Mouse (Mus musculus) spleen, adult 2 months (tissue): ENCODE data around the gene Cilp. TPM values are rescaled to one million over a fixed set of nuclear protein-coding genes. Genes with fewer than 3 reads are reported as not detected.

Source experiments
- DNase-seq, 2 experiments: peaks; one replicate each; pipeline versions ENCODE4 v3.0.0 to v3.0.0-alpha.2; 2012 to 2021; ENCODE audit warnings: low spot score in 2 of 2, low read depth in 1 of 2
- H3K27ac ChIP-seq: fragments of 200-500 bp; 2 replicates; pipeline ENCODE4 v1.5.1; 2012; ENCODE audit warnings: low read length, inconsistent platforms; ENCODE audit not compliant: insufficient read depth
- H3K27me3 ChIP-seq: fragments of 200-500 bp; 2 replicates; pipeline ENCODE4 v1.6.1; 2012; ENCODE audit warnings: mild to moderate bottlenecking, moderate library complexity, low read length, inconsistent platforms; ENCODE audit not compliant: control insufficient read depth, insufficient read depth
- H3K36me3 ChIP-seq: fragments of 200-500 bp; 2 replicates; pipeline ENCODE4 v1.6.1; 2012; ENCODE audit warnings: mild to moderate bottlenecking, low read length, inconsistent platforms; ENCODE audit not compliant: control insufficient read depth, insufficient read depth
- H3K4me1 ChIP-seq: fragments of 200-500 bp; 2 replicates; pipeline ENCODE4 v1.6.1; 2011; ENCODE audit warnings: inconsistent platforms; ENCODE audit not compliant: control insufficient read depth, insufficient read depth, insufficient read length
- H3K4me3 ChIP-seq: fragments of 200-500 bp; 2 replicates; pipeline ENCODE4 v1.5.1; 2011; ENCODE audit warnings: mild to moderate bottlenecking, inconsistent platforms; ENCODE audit not compliant: insufficient read depth, insufficient read length; ENCODE audit errors: extremely low read depth
- CTCF ChIP-seq: fragments of 200-500 bp; IDR thresholded peaks from 2 replicates; pipeline ENCODE4 v1.5.1; 2011; ENCODE audit warnings: mild to moderate bottlenecking, inconsistent platforms; ENCODE audit not compliant: insufficient read depth, insufficient read length, insufficient replicate concordance; ENCODE audit errors: extremely low read depth
- POLR2A ChIP-seq: fragments of 200-500 bp; IDR thresholded peaks from 2 replicates; pipeline ENCODE4 v1.6.1; 2011; ENCODE audit warnings: low read depth, low read length, inconsistent platforms
- WGBS: fragments of 180-500 bp; shearing (Covaris S2); methylation state at CpG from one replicate; pipeline ENCODE4 v1.1.7; 2018; 5-methylcytosine and 5-hydroxymethylcytosine counted together
- polyA plus RNA-seq: library from polyadenylated mRNA; depleted of rRNA; stranded (reverse); fragments of >200 nt; gene quantifications from 2 replicates; pipeline ENCODE4 v1.2.3, GENCODE M21; 2012

Cilp gene
- polyA plus RNA-seq, 1 experiment: 2.5 TPM

- Histone ChIP-seq H3K27ac (peak overlapping the region; percentile 38; the same call in 1 of the 2 replicates), H3K4me3 (peak overlapping the region; percentile 66), H3K4me1 (no peaks in the 10 kb centered on the region; the same call in none of the 2 replicates), H3K27me3 (no peaks in the 10 kb centered on the region), H3K36me3 (no peaks in the 10 kb centered on the region)
- DNase-seq: no peak
- TF ChIP-seq POLR2A: no peak
- TF ChIP-seq CTCF: no peak
- WGBS: 0% methylated on average over 9 of the region's 9 CpGs
Measured at GRCm38 (mm10) chr9:65293580-65293972, 28.6 kb downstream of the Cilp start.

DNA sequence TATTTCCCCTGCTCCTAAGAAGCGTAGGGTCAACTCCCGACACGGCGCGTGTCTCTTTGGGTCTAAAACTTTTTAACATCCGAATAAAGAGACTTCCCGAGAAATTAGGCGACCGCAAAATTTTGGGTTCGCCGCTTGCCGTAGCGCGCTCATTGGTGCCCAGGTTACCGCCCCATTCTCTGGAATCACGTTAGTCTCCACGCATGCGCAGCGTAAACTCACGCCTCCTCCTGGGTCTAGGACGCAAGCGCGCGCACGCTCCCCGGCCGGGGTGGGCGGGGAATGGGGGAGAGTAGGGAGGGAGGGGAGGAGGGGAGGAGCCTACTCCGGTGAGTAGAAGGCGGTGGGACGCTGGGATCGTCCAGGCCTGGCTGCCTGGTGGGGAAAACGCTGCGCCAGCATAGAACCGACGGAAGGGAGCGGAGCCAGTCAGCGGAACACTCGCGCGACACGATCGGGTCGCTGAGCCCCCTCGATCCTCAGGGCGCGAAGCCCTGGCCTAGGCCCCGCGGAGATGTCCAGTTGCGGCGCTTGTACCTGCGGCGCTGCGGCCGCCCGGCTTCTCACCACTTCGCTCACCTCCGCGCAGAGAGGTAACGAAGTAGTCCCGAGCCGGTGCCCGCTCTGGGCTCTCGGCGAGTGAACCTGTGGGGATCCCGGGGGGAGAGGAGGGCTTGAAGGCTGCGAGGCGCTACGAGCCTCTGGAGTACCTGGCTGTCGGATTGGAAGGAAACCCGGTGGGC lies 29.2 kb downstream of the Cilp start, which contains the start of gene Clpx:
Gene Clpx, plus strand, starts transcription at position 288 of the 743 bp plus-strand sequence.
- H3K4me1 ChIP-seq: no peaks in the 10 kb centered on the region; the same call in none of the 2 replicates
- DNase-seq: peak; percentile 94 to 96
- TF ChIP-seq CTCF (no peak), POLR2A (peak; percentile 59; the same call in 1 of the 2 replicates)
- H3K27ac ChIP-seq: peak within 1 kb of the TSS; percentile 51
- H3K4me3 ChIP-seq: peak within 1 kb of the TSS; percentile 90
- H3K27me3 ChIP-seq: no peaks in the 10 kb centered on the region
- no peaks in the 10 kb centered on the region for H3K36me3 ChIP-seq
- under 1% methylated on average over 71 of the region's 71 CpGs for WGBS

DNA sequence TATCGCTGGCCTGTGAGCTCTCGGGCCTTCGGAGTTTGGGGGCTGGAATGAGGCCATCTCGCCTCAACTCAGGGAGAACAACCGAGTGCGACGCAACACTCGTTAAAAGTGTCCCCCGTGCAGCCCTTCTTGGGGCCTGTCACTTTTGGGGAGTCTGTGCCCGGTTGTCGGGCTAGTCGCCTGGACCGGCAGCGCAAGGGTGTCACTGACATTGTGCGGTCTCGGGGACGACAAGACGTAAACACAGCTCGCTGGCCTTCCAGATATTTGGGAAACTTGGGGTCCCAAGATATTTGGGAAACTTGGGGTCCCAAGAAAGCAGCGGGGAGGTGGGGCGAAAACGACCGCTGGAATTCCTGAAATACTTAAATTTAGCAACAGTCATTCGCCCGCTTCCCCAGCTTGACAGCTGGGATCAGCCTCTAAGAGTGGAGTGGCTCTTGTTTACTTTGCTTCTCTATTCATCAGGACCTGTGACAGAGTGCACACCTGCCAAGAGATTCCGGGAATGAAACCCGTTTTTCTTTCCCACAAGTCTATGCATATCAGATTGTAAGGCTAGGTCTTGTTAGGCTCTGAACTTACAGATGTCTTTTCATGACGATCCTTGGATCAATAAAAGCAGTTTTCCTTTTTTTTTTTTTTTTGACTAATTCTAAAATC lies 29.9 kb downstream of the Cilp start:
- H3K4me3 ChIP-seq: peak overlapping the region; percentile 90
- WGBS: 3% methylated on average over 28 of the region's 28 CpGs
- no peak for TF ChIP-seq CTCF
- no peak for TF ChIP-seq POLR2A

GRCm38 (mm10) chr9:65297056-65297455 lies 32.1 kb downstream of the Cilp start:
- Histone ChIP-seq H3K36me3 (peaks cover 4% of the 10 kb centered on the region), H3K4me3 (no peak overlapping the region), H3K27me3 (no peaks in the 10 kb centered on the region), H3K4me1 (no peaks in the 10 kb centered on the region; the same call in none of the 2 replicates), H3K27ac (no peak overlapping the region)
- no peak for DNase-seq
- WGBS: 95% methylated on average over 2 of the region's 2 CpGs
- TF ChIP-seq CTCF (no peak), POLR2A (no peak)

More for the DNA sequence above, 29.9 kb downstream of the Cilp start:
- Histone ChIP-seq H3K36me3 (no peaks in the 10 kb centered on the region), H3K27ac (peak overlapping the region; percentile 51; the same call in 1 of the 2 replicates), H3K4me1 (no peaks in the 10 kb centered on the region; the same call in none of the 2 replicates), H3K27me3 (no peaks in the 10 kb centered on the region)
- peak in 1 of 2 experiments; percentile 14 for DNase-seq

DNA sequence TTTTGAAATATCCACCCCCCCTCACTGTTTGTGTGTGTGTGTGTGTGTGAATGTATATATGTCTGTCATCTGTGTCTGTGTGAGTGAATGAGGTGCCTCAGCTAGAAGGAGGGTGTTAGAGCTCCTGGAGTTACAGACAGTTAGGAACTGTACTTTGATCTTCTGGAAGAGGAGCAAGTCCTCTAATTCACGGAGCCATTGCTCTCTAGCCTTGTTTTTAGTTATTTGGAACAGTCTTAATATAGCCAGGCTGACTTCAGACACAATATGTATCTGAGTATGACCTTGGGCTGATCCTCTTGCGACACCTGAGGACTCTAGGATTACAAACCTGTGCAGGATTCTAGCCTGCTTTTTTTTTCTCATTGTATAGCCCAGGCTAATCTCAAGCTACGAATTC lies 33.8 kb downstream of the Cilp start:
- H3K27me3 ChIP-seq: no peaks in the 10 kb centered on the region
- WGBS: 96% methylated on average over 3 of the region's 3 CpGs
- H3K27ac ChIP-seq: no peak overlapping the region
- no peak for DNase-seq
- H3K4me3 ChIP-seq: no peak overlapping the region
- TF ChIP-seq POLR2A: no peak
- no peak for TF ChIP-seq CTCF
- H3K4me1 ChIP-seq: no peaks in the 10 kb centered on the region; the same call in 1 of the 2 replicates
- peaks cover 9% of the 10 kb centered on the region for H3K36me3 ChIP-seq

GRCm38 (mm10) chr9:65299650-65300049 lies 34.7 kb downstream of the Cilp start:
- Histone ChIP-seq H3K27me3 (no peaks in the 10 kb centered on the region), H3K4me1 (no peaks in the 10 kb centered on the region; the same call in 1 of the 2 replicates), H3K4me3 (no peak overlapping the region), H3K27ac (no peak overlapping the region), H3K36me3 (peaks cover 11% of the 10 kb centered on the region)
- WGBS: 98% methylated on average over 7 of the region's 7 CpGs
- TF ChIP-seq POLR2A: no peak
- no peak for TF ChIP-seq CTCF
- DNase-seq: no peak

DNA sequence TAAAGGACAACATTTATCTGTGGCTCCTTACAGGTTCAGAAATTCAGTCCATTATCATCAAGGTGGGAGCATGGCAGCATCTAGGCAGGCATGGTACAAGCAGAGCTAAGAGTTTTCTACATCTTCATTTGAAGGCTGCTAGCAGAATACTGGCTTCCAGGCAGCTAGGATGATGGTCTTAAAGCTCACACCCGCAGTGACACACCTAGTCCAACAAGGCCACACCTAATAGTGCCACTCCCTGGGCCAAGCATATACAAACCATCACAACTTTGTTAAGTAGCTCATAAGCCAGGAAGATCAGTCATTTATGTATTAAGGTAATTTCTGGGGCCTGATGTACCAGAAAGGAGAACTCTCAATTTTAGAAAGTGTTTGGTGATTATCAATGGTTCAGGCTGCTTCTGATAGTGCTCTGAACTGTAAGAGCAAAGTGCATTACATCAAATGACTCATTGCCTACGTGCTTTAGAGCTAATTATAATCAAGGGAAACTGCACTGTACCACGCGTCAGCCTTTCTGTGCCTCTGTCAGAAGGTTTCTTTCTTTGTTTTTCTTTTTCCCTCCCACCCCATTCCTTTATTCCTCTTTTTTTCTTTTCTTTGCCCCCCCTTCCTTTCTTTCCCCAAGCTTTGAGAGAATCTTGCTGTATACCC lies 37.5 kb downstream of the Cilp start:
- no peaks in the 10 kb centered on the region for H3K4me1 ChIP-seq
- H3K36me3 ChIP-seq: peaks cover 13% of the 10 kb centered on the region
- TF ChIP-seq CTCF (no peak), POLR2A (no peak)
- no peaks in the 10 kb centered on the region for H3K27me3 ChIP-seq
- H3K4me3 ChIP-seq: no peak overlapping the region
- no peak overlapping the region for H3K27ac ChIP-seq
- no peak for DNase-seq
- WGBS: 95% methylated on average over 4 of the region's 4 CpGs
